Mouse (Mus musculus): ENCODE measurements around the gene Ifit3b. TPM values are rescaled to one million over a fixed set of nuclear protein-coding genes. Genes with fewer than 3 reads are reported as not detected.

Ifit3b gene
- polyA plus RNA-seq, 1 experiment = not detected

DNA sequence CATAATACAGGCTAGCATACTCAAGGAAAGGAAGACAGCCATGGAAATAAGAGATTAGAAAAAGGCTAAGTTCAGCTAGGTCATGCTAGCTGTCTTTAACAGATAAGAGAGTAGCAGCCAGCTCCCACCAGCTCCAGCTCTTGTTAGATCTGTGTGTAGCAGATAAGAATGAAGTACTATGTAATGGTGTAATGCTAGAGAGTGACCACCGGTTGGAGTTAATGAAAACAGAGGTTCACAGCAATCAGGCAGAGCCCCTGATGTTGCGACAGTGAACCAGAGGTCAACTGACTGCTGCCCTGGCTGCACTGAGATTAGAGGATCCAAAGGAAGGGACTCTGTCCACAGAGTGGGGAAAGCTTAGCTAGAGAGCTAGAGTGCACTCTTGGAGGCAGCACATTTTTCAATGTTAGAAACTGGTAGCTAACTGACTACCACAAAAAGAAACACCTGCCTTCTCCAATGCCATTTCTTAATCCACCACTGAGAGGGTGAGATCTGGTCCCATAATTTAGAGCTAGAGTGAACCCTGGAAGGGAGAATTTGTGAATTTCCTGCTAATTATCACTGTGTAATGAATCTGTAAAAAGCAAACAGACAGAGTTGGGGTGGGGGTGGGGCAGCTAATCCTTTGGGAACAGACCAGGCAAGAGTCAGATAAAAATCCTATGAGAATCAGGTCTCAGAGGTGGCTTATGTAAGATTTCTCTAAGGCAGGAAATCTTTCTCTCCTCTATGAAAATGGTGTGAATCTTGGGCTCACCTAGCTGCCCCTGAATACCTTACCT is 48.9 kb downstream of the Ifit3b start:
- H3K36me3 ChIP-seq (ENCODE audit: control insufficient read depth, insufficient read depth) = no peaks in the 10 kb centered on the region
- no peaks in the 10 kb centered on the region for H3K79me3 ChIP-seq (ENCODE audit: low read depth)
- TF ChIP-seq FOSL1 (IDR thresholded peaks at IDR 0.05; ENCODE audit: insufficient read depth, low read length, poor library complexity, severe bottlenecking) (no peak), MAX (IDR thresholded peaks at IDR 0.05) (no peak), CTCF (IDR thresholded peaks at IDR 0.05; ENCODE audit: control insufficient read depth, insufficient read depth, insufficient read length) (no peak), CEBPB (IDR thresholded peaks at IDR 0.05; ENCODE audit: low read depth) (no peak), MYOD1 (IDR thresholded peaks at IDR 0.05; ENCODE audit: control insufficient read depth, insufficient read length, low read depth) (no peak), USF1 (IDR thresholded peaks at IDR 0.05; ENCODE audit: low read depth) (no peak), MYOG (IDR thresholded peaks at IDR 0.05; ENCODE audit: control insufficient read depth, extremely low read depth, insufficient read length) (no peak)
- no peak overlapping the region for H3ac ChIP-seq (ENCODE audit: control insufficient read depth, insufficient read length, low read depth)
- no peaks in the 10 kb centered on the region for H3K79me2 ChIP-seq (ENCODE audit: control insufficient read depth, insufficient read depth)
- H3K4me3 ChIP-seq (ENCODE audit: insufficient read depth, poor library complexity, severe bottlenecking) = no peak overlapping the region
- no peaks in the 10 kb centered on the region for H3K27me3 ChIP-seq (ENCODE audit: control insufficient read depth, insufficient read depth, insufficient read length)

DNA sequence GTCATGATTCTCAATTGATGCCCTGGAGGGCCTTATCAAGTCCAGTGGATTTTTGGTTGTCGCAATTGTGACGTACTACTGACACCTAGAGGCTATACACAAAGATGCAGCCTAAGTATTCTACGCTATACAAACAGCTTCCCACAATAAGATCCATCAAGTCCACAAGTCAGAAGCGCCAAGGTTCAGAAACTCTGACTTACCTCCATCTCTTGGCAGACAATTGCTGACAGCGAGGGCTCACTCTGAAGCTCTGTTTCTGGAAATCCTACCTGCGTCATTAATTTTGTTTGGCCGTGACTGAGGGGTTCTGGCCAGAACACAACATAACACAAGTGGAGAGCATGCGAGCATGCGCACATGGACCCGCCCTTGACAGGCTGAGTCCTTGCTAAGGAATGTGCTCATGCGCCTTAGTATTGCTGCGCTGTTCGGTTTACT is 54.3 kb downstream of the Ifit3b start:
- Histone ChIP-seq H3K27me3 (ENCODE audit: control insufficient read depth, insufficient read depth, insufficient read length) (no peaks in the 10 kb centered on the region), H3K79me3 (ENCODE audit: low read depth) (no peaks in the 10 kb centered on the region), H3K4me3 (ENCODE audit: insufficient read depth, poor library complexity, severe bottlenecking) (no peak overlapping the region), H3K79me2 (ENCODE audit: control insufficient read depth, insufficient read depth) (no peaks in the 10 kb centered on the region), H3K36me3 (ENCODE audit: control insufficient read depth, insufficient read depth) (no peaks in the 10 kb centered on the region), H3ac (ENCODE audit: control insufficient read depth, insufficient read length, low read depth) (no peak overlapping the region)
- TF ChIP-seq FOSL1 (IDR thresholded peaks at IDR 0.05; ENCODE audit: insufficient read depth, low read length, poor library complexity, severe bottlenecking) (no peak), MYOG (IDR thresholded peaks at IDR 0.05; ENCODE audit: control insufficient read depth, extremely low read depth, insufficient read length) (no peak), USF1 (IDR thresholded peaks at IDR 0.05; ENCODE audit: low read depth) (no peak), MAX (IDR thresholded peaks at IDR 0.05) (no peak), CEBPB (IDR thresholded peaks at IDR 0.05; ENCODE audit: low read depth) (no peak), CTCF (IDR thresholded peaks at IDR 0.05; ENCODE audit: control insufficient read depth, insufficient read depth, insufficient read length) (peak; percentile 32), MYOD1 (IDR thresholded peaks at IDR 0.05; ENCODE audit: control insufficient read depth, insufficient read length, low read depth) (no peak)

DNA sequence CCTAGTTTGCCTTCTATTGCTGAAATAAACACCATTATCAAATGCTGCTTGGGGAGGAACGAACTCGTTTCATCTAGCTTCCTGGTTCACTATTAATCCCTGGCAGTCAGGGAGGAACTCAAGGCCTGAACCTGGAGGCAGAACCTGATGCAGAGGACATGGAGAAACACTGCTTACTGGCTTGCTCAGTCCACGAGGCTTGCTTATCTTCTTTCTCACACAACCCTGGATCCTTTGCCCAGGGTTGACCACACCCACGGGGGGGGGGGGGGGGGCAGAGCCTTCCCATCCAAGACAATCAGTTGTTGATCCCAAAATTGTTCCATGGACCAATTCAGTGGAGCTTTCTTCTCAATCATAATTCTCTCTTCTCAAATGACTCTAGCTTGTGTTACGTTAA is 55.0 kb downstream of the Ifit3b start:
- Histone ChIP-seq H3ac (ENCODE audit: control insufficient read depth, insufficient read length, low read depth) (no peak overlapping the region), H3K4me3 (ENCODE audit: insufficient read depth, poor library complexity, severe bottlenecking) (no peak overlapping the region), H3K79me2 (ENCODE audit: control insufficient read depth, insufficient read depth) (no peaks in the 10 kb centered on the region), H3K79me3 (ENCODE audit: low read depth) (no peaks in the 10 kb centered on the region), H3K27me3 (ENCODE audit: control insufficient read depth, insufficient read depth, insufficient read length) (no peaks in the 10 kb centered on the region), H3K36me3 (ENCODE audit: control insufficient read depth, insufficient read depth) (no peaks in the 10 kb centered on the region)
- no peak for TF ChIP-seq CEBPB (IDR thresholded peaks at IDR 0.05; ENCODE audit: low read depth)
- TF ChIP-seq MYOG (IDR thresholded peaks at IDR 0.05; ENCODE audit: control insufficient read depth, extremely low read depth, insufficient read length) = no peak
- TF ChIP-seq MYOD1 (IDR thresholded peaks at IDR 0.05; ENCODE audit: control insufficient read depth, insufficient read length, low read depth) = no peak
- no peak for TF ChIP-seq FOSL1 (IDR thresholded peaks at IDR 0.05; ENCODE audit: insufficient read depth, low read length, poor library complexity, severe bottlenecking)
- TF ChIP-seq CTCF (IDR thresholded peaks at IDR 0.05; ENCODE audit: control insufficient read depth, insufficient read depth, insufficient read length) = no peak
- no peak for TF ChIP-seq MAX (IDR thresholded peaks at IDR 0.05)
- no peak for TF ChIP-seq USF1 (IDR thresholded peaks at IDR 0.05; ENCODE audit: low read depth)

Other genes with a start within 250 kb of the Ifit3b start
- gene Ch25h, start 132.8 kb upstream of the Ifit3b start, polyA plus RNA-seq (2012; fragmentation: generic; extraction: Trizol) = 0.30 TPM
- gene Lipa, start 80.5 kb upstream of the Ifit3b start, polyA plus RNA-seq (2012; fragmentation: generic; extraction: Trizol) = 8.8 TPM
- 1.6 TPM for gene Ifit2, start 57.3 kb upstream of the Ifit3b start, polyA plus RNA-seq (2012; fragmentation: generic; extraction: Trizol)
- gene Ifit3, start 24.4 kb upstream of the Ifit3b start, polyA plus RNA-seq (2012; fragmentation: generic; extraction: Trizol) = 0.05 TPM
- not detected for gene Ifit1bl1, start 6.0 kb upstream of the Ifit3b start, polyA plus RNA-seq (2012; fragmentation: generic; extraction: Trizol)
- gene Ifit1bl2, start 32.8 kb downstream of the Ifit3b start, polyA plus RNA-seq (2012; fragmentation: generic; extraction: Trizol) = not detected
- gene Ifit1, start 32.9 kb downstream of the Ifit3b start, polyA plus RNA-seq (2012; fragmentation: generic; extraction: Trizol) = 0.01 TPM
- gene Slc16a12, start 139.3 kb downstream of the Ifit3b start, polyA plus RNA-seq (2012; fragmentation: generic; extraction: Trizol) = 0.01 TPM